Comparison of ENCODE assay signal across 22 mouse cellular contexts in the genomic region with DNA sequence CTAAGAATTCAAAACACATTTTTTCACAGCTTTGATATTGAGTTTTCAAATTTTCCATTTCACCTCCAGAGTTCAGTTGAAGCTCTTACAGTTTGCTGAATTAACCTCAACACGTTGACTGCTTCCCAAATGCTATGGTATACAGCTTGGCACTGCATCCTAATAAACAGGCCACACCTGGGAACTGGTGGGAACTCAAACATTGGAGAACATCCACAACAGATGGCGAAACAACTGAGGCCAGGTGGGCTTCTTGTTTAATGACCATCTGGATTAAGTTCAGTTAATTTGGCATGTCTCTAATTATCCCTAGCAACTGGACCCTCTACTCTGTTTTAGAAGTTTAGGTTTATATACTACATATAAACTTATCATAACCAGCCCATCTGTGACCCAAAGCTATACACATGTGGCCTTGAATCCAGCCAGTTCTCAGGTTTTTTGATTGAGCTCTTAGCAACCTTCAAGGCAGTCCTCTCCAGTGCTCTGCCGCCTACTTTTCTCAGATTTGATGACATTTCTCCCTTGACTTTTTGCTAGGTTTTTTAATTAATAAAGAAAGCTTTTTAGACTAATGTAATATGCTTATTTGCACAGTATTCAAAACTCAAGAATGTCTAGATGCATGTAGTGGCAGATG. TPM values are rescaled to one million over a fixed set of nuclear protein-coding genes. Genes with fewer than 3 reads are reported as not detected.
A peak's percentile ranks its signal among the peaks of the same experiment; 100 is the strongest.
DNase-seq lines count a peak whose midpoint lies in the region; ATAC-seq and TF ChIP-seq lines count a peak whose summit lies in the region.
"Had no signal": no experiment of that assay in that cellular context is flagged by ENCODE, and none has a peak within 500 bp of the region (broad histone marks: within the 10 kb centered on the region; RNA-seq: fewer than 3 reads in every experiment).

No protein-coding gene starts in this region.

- H3K36me3 ChIP-seq in forebrain, embryonic 13.5 days (ENCODE audit: poor library complexity, severe bottlenecking), result no peaks in the 10 kb centered on the region
- H3K36me3 ChIP-seq in forebrain, embryonic 11.5 days (ENCODE audit: control insufficient read depth, insufficient read depth, low read length), result no peaks in the 10 kb centered on the region
- H3K36me3 ChIP-seq in limb, embryonic 11.5 days (ENCODE audit: control insufficient read depth, insufficient read depth, low read length), result no peaks in the 10 kb centered on the region
- no peaks in the 10 kb centered on the region for H3K36me3 ChIP-seq in limb, embryonic 10.5 days
- no peaks in the 10 kb centered on the region for H3K36me3 ChIP-seq in midbrain, postnatal 0 days (ENCODE audit: insufficient read depth, low read length)
- no peaks in the 10 kb centered on the region for H3K36me3 ChIP-seq in midbrain, embryonic 14.5 days (ENCODE audit: control insufficient read depth, insufficient read depth, low read length)
- H3K36me3 ChIP-seq in limb, embryonic 12.5 days, result no peaks in the 10 kb centered on the region
- H3K36me3 ChIP-seq: kidney, embryonic 15.5 days had no signal

- no peak overlapping the region for H3K4me2 ChIP-seq in forebrain, embryonic 13.5 days
- no peak overlapping the region for H3K4me2 ChIP-seq in forebrain, embryonic 11.5 days (ENCODE audit: low read depth, low read length, severe bottlenecking)
- H3K4me2 ChIP-seq in limb, embryonic 11.5 days (ENCODE audit: low read depth, severe bottlenecking), result no peak overlapping the region
- H3K4me2 ChIP-seq in midbrain, postnatal 0 days (ENCODE audit: low read depth, low read length, poor library complexity, severe bottlenecking), result no peak overlapping the region
- no peak overlapping the region for H3K4me2 ChIP-seq in midbrain, embryonic 14.5 days (ENCODE audit: low read length)
- H3K4me2 ChIP-seq in limb, embryonic 12.5 days, result no peak overlapping the region
- H3K4me2 ChIP-seq: kidney, embryonic 15.5 days had no signal

- H3K4me1 ChIP-seq in forebrain, embryonic 13.5 days, result peaks cover 17% of the 10 kb centered on the region
- 0 out of 2 replicates have a peak, but pooled peaks cover 3% of the 10 kb centered on the region for H3K4me1 ChIP-seq in forebrain, embryonic 11.5 days (replicated peaks; ENCODE audit: control insufficient read depth, insufficient read depth, low read length)
- peaks cover 4% of the 10 kb centered on the region for H3K4me1 ChIP-seq in limb, embryonic 11.5 days (ENCODE audit: control insufficient read depth, insufficient read depth, low read length)
- H3K4me1 ChIP-seq in limb, embryonic 10.5 days, result peaks cover 29% of the 10 kb centered on the region
- H3K4me1 ChIP-seq in midbrain, postnatal 0 days (ENCODE audit: insufficient read depth, low read length), result no peaks in the 10 kb centered on the region
- H3K4me1 ChIP-seq in midbrain, embryonic 14.5 days (ENCODE audit: control insufficient read depth, insufficient read depth, low read length), result peaks cover 6% of the 10 kb centered on the region
- H3K4me1 ChIP-seq in limb, embryonic 12.5 days (replicated peaks), result peaks cover 17% of the 10 kb centered on the region

- TF ChIP-seq CTCF in midbrain, postnatal 0 days (IDR thresholded peaks at IDR 0.05), result no peak

- no peaks in the 10 kb centered on the region for H3K27me3 ChIP-seq in forebrain, embryonic 13.5 days
- no peaks in the 10 kb centered on the region for H3K27me3 ChIP-seq in forebrain, embryonic 11.5 days (ENCODE audit: control insufficient read depth, insufficient read depth, low read length)
- no peaks in the 10 kb centered on the region for H3K27me3 ChIP-seq in limb, embryonic 11.5 days (ENCODE audit: control insufficient read depth, insufficient read depth, low read length)
- no peaks in the 10 kb centered on the region for H3K27me3 ChIP-seq in limb, embryonic 10.5 days (ENCODE audit: low read depth, poor library complexity, severe bottlenecking)
- H3K27me3 ChIP-seq in midbrain, postnatal 0 days (ENCODE audit: insufficient read depth, low read length), result no peaks in the 10 kb centered on the region
- no peaks in the 10 kb centered on the region for H3K27me3 ChIP-seq in midbrain, embryonic 14.5 days (ENCODE audit: control insufficient read depth, insufficient read depth, low read length)
- no peaks in the 10 kb centered on the region for H3K27me3 ChIP-seq in limb, embryonic 12.5 days
- H3K27me3 ChIP-seq: CH12.LX; kidney, embryonic 15.5 days had no signal

- H3K4me3 ChIP-seq in forebrain, embryonic 13.5 days, result no peak overlapping the region
- no peak overlapping the region for H3K4me3 ChIP-seq in forebrain, embryonic 11.5 days (ENCODE audit: low read depth, low read length)
- no peak overlapping the region for H3K4me3 ChIP-seq in limb, embryonic 11.5 days (ENCODE audit: low read depth, low read length)
- no peak overlapping the region for H3K4me3 ChIP-seq in limb, embryonic 10.5 days
- no peak overlapping the region for H3K4me3 ChIP-seq in midbrain, postnatal 0 days (ENCODE audit: low read depth, low read length)
- H3K4me3 ChIP-seq in midbrain, embryonic 14.5 days (replicated peaks; ENCODE audit: low read depth, low read length), result no peak overlapping the region
- H3K4me3 ChIP-seq in limb, embryonic 12.5 days (replicated peaks), result no peak overlapping the region
- H3K4me3 ChIP-seq: kidney, embryonic 15.5 days; left cerebral cortex, adult 2 months had no signal

- no peak overlapping the region for H3K9ac ChIP-seq in forebrain, embryonic 13.5 days
- no peak overlapping the region for H3K9ac ChIP-seq in forebrain, embryonic 11.5 days (ENCODE audit: low read length)
- no peak overlapping the region for H3K9ac ChIP-seq in limb, embryonic 11.5 days (ENCODE audit: low read length)
- H3K9ac ChIP-seq in midbrain, postnatal 0 days (replicated peaks; ENCODE audit: low read length, poor library complexity, severe bottlenecking), result no peak overlapping the region
- H3K9ac ChIP-seq in midbrain, embryonic 14.5 days (replicated peaks; ENCODE audit: low read length), result no peak overlapping the region
- no peak overlapping the region for H3K9ac ChIP-seq in limb, embryonic 12.5 days (replicated peaks)
- H3K9ac ChIP-seq: kidney, embryonic 15.5 days had no signal

- no peak overlapping the region for H3K27ac ChIP-seq in forebrain, embryonic 13.5 days
- H3K27ac ChIP-seq in forebrain, embryonic 11.5 days (ENCODE audit: low read depth, low read length), result no peak overlapping the region
- H3K27ac ChIP-seq in limb, embryonic 11.5 days (replicated peaks; ENCODE audit: low read depth, low read length), result no peak overlapping the region
- no peak overlapping the region for H3K27ac ChIP-seq in limb, embryonic 10.5 days
- H3K27ac ChIP-seq in midbrain, postnatal 0 days (ENCODE audit: low read depth, low read length), result no peak overlapping the region
- no peak overlapping the region for H3K27ac ChIP-seq in midbrain, embryonic 14.5 days (replicated peaks; ENCODE audit: low read depth, low read length)
- H3K27ac ChIP-seq in limb, embryonic 12.5 days, result no peak overlapping the region
- H3K27ac ChIP-seq: kidney, embryonic 15.5 days; left cerebral cortex, adult 2 months had no signal

- peak; percentile 65 for ATAC-seq in forebrain, embryonic 13.5 days
- ATAC-seq in forebrain, embryonic 11.5 days (replicated peaks; ENCODE audit: low FRiP score), result no peak
- peak; percentile 70; the same call in 1 of the 2 replicates for ATAC-seq in limb, embryonic 11.5 days (ENCODE audit: insufficient number of reproducible peaks, low FRiP score, low TSS enrichment, low read depth)
- no peak for ATAC-seq in midbrain, postnatal 0 days (ENCODE audit: low FRiP score)
- no peak for ATAC-seq in midbrain, embryonic 14.5 days (ENCODE audit: low FRiP score, low TSS enrichment)
- 0 out of 2 replicates have a peak, but pooled peaks have one; percentile 47 for ATAC-seq in limb, embryonic 12.5 days (ENCODE audit: insufficient number of reproducible peaks, insufficient read depth, low FRiP score, low TSS enrichment, low read depth)
- ATAC-seq: intestine, postnatal 0 days had no signal

- H3K9me3 ChIP-seq in forebrain, embryonic 13.5 days (replicated peaks), result no peaks in the 10 kb centered on the region
- no peaks in the 10 kb centered on the region for H3K9me3 ChIP-seq in forebrain, embryonic 11.5 days (ENCODE audit: control insufficient read depth, low read length)
- H3K9me3 ChIP-seq in limb, embryonic 11.5 days (ENCODE audit: control insufficient read depth, low read length), result no peaks in the 10 kb centered on the region
- no peaks in the 10 kb centered on the region for H3K9me3 ChIP-seq in limb, embryonic 10.5 days (replicated peaks)
- no peaks in the 10 kb centered on the region for H3K9me3 ChIP-seq in midbrain, postnatal 0 days (ENCODE audit: low read length)
- H3K9me3 ChIP-seq in midbrain, embryonic 14.5 days (ENCODE audit: control insufficient read depth, low read length), result no peaks in the 10 kb centered on the region
- no peaks in the 10 kb centered on the region for H3K9me3 ChIP-seq in limb, embryonic 12.5 days
- H3K9me3 ChIP-seq: kidney, embryonic 15.5 days had no signal

- WGBS in forebrain, embryonic 13.5 days, result 66% methylated on average over 3 of the region's 3 CpGs
- 77% methylated on average over 3 of the region's 3 CpGs for WGBS in forebrain, embryonic 11.5 days
- WGBS in limb, embryonic 11.5 days, result 36% methylated on average over 3 of the region's 3 CpGs
- 57% methylated on average over 3 of the region's 3 CpGs for WGBS in limb, embryonic 10.5 days
- 77% methylated on average over 3 of the region's 3 CpGs for WGBS in midbrain, postnatal 0 days
- 77% methylated on average over 3 of the region's 3 CpGs for WGBS in midbrain, embryonic 14.5 days
- WGBS in limb, embryonic 12.5 days, result 33% methylated on average over 3 of the region's 3 CpGs

- DNase-seq in forebrain, embryonic 11.5 days (ENCODE audit: low spot score), result no peak
- peak; percentile 55 for DNase-seq in limb, embryonic 11.5 days (ENCODE audit: low spot score)
- DNase-seq in limb, embryonic 10.5 days (ENCODE audit: low spot score), result no peak
- DNase-seq in midbrain, postnatal 0 days (ENCODE audit: low spot score), result peak; percentile 41
- no peak for DNase-seq in midbrain, embryonic 14.5 days
- no peak for DNase-seq in B cell, adult 2 months
- DNase-seq: adrenal gland, postnatal 25 days; cerebellum, adult 11-12 months; cerebellum, postnatal 36 days; gastrocnemius, postnatal 10 days; heart, adult 11 months; heart, postnatal 36 days; kidney, postnatal 4 days; layer of hippocampus, adult 9-11 months; left cerebral cortex, postnatal 4 days; thymus, adult 2 months had no signal

RNA-seq across cellular contexts. Expression of a gene that starts 10.9 kb away (rescaled TPM):
- polyA plus RNA-seq in forebrain, embryonic 13.5 days (2015; fragmentation: Nextera tagmentation; extraction: Ambion mirVana), result 13.9 and 16.9 TPM in 2 replicates
- 19.7 and 23.2 TPM in 2 replicates for polyA plus RNA-seq in forebrain, embryonic 11.5 days (2014; fragmentation: Nextera tagmentation; extraction: Ambion mirVana)
- 17.6 and 21.1 TPM in 2 replicates for polyA plus RNA-seq in limb, embryonic 11.5 days (2014; fragmentation: Nextera tagmentation; extraction: Ambion mirVana)
- 17.3 and 18.6 TPM in 2 replicates for polyA plus RNA-seq in limb, embryonic 10.5 days (2016; fragmentation: Nextera tagmentation; extraction: Ambion mirVana)
- 8.6 and 10.2 TPM in 2 replicates for total RNA-seq in midbrain, postnatal 0 days (2014; rRNA removed)
- 9.6 and 11.2 TPM in 2 replicates for polyA plus RNA-seq in midbrain, postnatal 0 days (2015; fragmentation: Nextera tagmentation; extraction: Ambion mirVana)
- 13.7 and 18.6 TPM in 2 replicates for polyA plus RNA-seq in midbrain, embryonic 14.5 days (2014; fragmentation: Nextera tagmentation; extraction: Ambion mirVana)
- 21.3 and 23.1 TPM in 2 replicates for polyA plus RNA-seq in limb, embryonic 12.5 days (2016; fragmentation: Nextera tagmentation; extraction: Ambion mirVana)

Comparison
In these comparisons a context has a peak if more than half of its experiments do, and no peak if none do; other contexts are left out.
1. ATAC-seq: peak in forebrain, embryonic 13.5 days (single experiment), limb, embryonic 11.5 days (single experiment) and limb, embryonic 12.5 days (single experiment); none in forebrain, embryonic 11.5 days (single experiment), midbrain, postnatal 0 days (single experiment) and midbrain, embryonic 14.5 days (single experiment).
2. DNase-seq: peak in limb, embryonic 11.5 days (single experiment) and midbrain, postnatal 0 days (single experiment); none in forebrain, embryonic 11.5 days (single experiment), limb, embryonic 10.5 days (single experiment), midbrain, embryonic 14.5 days (single experiment) and B cell, adult 2 months (0 of 2).